Mouse (Mus musculus): ENCODE results near the gene Zfp941.

Gene Zfp941

DNA sequence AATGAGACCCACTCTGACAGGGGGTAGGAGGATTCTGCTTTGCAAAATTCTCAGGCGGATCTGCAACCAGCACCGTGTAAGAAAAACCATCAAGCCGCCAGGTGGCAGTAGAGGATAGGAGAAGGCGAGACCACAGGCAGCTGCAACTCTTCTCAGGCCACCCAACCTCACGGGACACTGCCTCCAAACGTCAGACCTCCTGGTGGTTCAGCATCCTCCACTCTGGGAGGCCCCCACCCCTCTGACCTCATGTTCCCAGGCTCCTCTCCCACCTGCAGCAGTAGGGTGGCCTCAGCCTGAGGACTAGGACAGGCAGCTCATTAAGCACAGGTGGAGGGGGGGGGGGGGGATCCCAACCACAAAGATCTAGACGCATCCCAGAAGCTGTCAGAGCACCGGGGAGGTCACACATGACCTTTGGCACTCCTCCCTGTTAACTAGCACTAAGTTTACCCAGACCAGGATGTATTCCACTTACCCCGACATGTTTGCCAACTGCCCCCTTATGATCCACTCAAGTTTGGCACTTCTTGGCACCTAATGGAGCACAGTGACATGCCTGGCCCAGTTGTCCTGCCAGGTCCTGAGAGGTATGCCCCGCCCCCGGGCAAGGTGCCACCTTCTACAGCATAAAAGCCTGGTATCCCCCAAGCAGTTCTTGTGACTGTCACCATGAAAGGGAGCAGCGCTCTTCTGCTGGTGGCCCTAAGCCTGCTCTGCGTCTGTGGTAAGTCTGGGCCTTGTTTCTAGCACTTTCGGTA lies 23.1 kb upstream of the Zfp941 start, which contains the start of gene Scgb1c1:
Gene Scgb1c1 (plus strand): TSS at position 643 of the 761 bp plus-strand sequence.
- in situ Hi-C loops (cut with MboI; ENCODE audit: low pct_unique_long_range_greater_than_20kb in 1 of 2, low sequenced_read_pairs in 2 of 2, unreplicated experiment in 1 of 2): loop anchor here (5.0 to 10.0 kb wide), 5 partner anchors 52 to 330 kb away; partner anchors contain the start of genes Rnh1 (in 2 of the 2) and Cox8b (in 1 of the 2)

GRCm38 (mm10) chr7:140843806-140844205 lies 21.8 kb upstream of the Zfp941 start:
- in situ Hi-C loops (cut with MboI; ENCODE audit: low pct_unique_long_range_greater_than_20kb in 1 of 2, low sequenced_read_pairs in 2 of 2, unreplicated experiment in 1 of 2): loop anchor here (5.0 to 10.0 kb wide), 3 partner anchors 58 to 331 kb away; partner anchors contain the start of genes Rnh1 (in 2 of the 2) and Cox8b (in 1 of the 2)

GRCm38 (mm10) chr7:140840750-140841735 lies 19.1 kb upstream of the Zfp941 start:
- in situ Hi-C loops (cut with MboI; ENCODE audit: low pct_unique_long_range_greater_than_20kb in 1 of 2, low sequenced_read_pairs in 2 of 2, unreplicated experiment in 1 of 2): loop anchor here (5.0 to 10.0 kb wide), 3 partner anchors 61 to 334 kb away; partner anchors contain the start of genes Rnh1 (in 2 of the 2) and Cox8b (in 1 of the 2)

DNA sequence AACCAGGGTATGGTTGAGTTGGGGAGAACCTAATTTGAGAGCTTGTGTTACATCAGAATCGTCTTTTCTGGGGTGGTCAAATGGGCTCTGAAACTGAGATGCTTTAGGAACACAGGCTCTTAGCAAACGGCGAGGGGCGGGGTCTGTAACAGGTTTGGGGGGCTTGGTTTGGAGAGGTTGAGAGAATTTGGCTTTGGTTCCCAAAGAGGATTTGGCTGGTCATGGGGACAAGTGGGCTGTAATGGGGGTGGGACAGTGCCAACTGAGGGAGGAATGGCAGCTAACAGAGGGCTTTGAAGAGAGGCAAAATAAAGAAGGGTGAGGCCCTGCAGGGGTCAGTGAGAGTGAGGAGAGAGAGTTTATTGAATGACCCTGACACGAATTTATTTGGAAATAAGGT lies 17.6 kb upstream of the Zfp941 start:
- in situ Hi-C loops (cut with MboI; ENCODE audit: low pct_unique_long_range_greater_than_20kb in 1 of 2, low sequenced_read_pairs in 2 of 2, unreplicated experiment in 1 of 2): no loop called here

DNA sequence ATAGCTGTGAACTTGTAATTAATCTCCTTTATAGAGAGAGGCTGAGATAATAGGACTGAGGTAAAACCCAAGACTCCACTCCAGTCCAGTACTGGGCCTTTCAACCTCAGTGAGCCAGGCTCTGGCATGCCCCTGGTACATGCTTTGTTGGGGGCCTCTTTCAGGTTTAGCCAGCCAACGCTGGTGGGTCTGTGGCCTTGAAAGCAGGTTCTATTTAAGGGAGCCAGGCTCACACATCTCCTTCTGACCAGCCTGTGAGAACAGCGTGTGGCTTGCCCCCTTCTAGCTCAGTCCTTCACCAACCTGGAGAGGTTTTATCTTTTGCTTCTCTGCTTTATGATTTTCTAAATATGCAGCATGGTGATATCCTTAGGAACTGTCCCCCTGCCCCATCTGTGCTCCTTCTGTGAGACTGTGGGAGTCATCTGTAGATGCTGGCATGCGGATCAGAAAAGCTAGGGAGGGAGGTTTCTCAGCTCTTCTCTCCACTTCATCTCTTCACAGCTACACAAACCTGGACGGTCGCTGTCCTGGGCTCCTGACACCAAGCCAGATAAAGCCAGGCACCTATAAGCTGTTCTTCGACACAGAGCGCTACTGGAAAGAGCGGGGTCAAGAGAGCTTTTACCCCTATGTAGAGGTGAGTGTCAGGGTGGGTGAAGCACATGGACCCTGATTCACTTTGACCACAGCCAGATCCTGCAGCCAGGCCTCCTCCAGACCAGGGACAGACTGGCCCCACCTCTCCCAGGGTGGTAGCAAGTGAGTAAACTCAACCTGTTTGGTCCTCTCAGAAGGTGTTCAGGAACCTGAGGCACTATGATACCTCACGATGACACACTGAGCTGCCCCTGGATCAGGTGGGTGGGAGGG lies 14.5 kb upstream of the Zfp941 start:
- in situ Hi-C loops (cut with MboI; ENCODE audit: low pct_unique_long_range_greater_than_20kb in 1 of 2, low sequenced_read_pairs in 2 of 2, unreplicated experiment in 1 of 2): no loop called here

DNA sequence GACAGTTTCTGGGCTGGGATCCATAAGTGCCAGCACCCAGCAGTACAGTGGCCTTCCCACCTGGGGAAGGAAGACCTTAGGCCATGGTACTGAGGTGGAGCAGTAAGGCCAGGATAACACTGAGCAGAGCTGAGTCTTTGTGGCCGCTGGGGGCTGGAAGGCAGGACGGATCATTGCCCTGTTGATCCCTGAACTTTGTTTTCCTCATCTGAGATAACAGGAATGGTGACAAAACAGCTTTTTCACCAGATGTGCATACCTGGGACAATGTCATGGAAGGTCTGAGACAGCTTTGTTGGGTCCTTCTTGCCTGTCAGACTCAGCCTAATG lies 13.7 kb upstream of the Zfp941 start:
- in situ Hi-C loops (cut with MboI; ENCODE audit: low pct_unique_long_range_greater_than_20kb in 1 of 2, low sequenced_read_pairs in 2 of 2, unreplicated experiment in 1 of 2): no loop called here

DNA sequence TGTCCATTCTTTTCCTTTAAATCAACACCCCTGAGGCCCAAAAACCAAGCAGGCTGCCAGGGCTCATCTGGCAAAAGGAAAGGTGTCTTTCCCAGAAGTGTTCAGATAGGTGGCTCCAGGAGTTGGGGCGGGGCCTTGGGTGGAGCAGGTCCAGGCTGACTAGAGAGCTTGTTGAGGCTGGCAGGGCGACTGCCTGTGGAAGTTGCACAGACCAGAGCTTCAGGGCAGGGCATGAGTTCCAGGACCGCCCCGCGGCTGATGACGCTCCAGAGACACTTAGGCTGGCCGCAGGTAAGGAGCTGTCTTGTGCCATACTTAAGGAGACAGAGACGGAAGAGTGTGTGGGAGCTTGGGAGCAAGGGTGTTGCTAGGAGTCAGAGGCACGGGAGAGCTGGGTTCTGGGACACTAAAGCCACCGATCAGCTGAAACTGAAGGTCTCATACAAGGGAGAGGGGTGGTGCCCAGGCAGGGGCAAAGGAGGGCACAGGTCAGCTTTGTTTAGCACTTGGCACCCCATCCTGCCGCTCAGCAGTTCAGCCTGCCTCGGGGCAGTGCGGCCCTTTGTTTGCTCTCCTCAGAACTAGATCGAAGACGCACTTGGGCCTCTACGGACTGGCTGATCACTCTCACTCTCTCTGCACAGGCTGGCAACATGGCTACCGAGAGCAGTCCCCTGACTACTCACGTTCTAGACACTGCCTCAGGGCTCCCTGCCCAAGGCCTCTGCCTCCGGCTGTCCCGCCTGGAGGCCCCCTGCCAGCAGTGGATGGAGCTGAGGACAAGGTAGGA lies 13.2 kb upstream of the Zfp941 start, which contains the start of gene Urah:
Gene Urah (plus strand): TSS at position 51 of the 790 bp plus-strand sequence.
- in situ Hi-C loops (cut with MboI; ENCODE audit: low pct_unique_long_range_greater_than_20kb in 1 of 2, low sequenced_read_pairs in 2 of 2, unreplicated experiment in 1 of 2): no loop called here

DNA sequence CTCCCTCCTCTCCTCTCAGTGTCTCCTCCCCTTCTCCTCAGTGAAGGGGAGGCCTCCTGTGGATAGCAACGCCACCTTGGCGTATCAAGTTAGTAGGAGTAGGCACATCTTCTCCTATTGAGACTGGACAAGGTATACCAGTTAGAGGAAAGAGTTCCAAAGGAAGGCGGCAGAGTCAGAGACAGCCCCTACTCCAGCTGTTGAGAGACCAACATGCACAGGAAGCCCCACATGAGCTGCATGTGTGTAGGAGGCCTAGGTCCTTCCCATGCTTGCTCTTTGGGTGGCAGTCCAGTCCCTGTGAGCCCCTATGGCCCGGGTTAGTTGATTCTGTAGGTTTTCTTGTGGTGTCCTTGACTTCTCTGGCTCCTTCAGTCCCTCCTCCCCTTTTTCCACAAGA lies 11.4 kb upstream of the Zfp941 start:
- in situ Hi-C loops (cut with MboI; ENCODE audit: low pct_unique_long_range_greater_than_20kb in 1 of 2, low sequenced_read_pairs in 2 of 2, unreplicated experiment in 1 of 2): no loop called here

GRCm38 (mm10) chr7:140831447-140831846 lies 9.5 kb upstream of the Zfp941 start:
- in situ Hi-C loops (cut with MboI; ENCODE audit: low pct_unique_long_range_greater_than_20kb in 1 of 2, low sequenced_read_pairs in 2 of 2, unreplicated experiment in 1 of 2): no loop called here

- in situ Hi-C loops (cut with MboI; ENCODE audit: low pct_unique_long_range_greater_than_20kb in 1 of 2, low sequenced_read_pairs in 2 of 2, unreplicated experiment in 1 of 2): no loop called here
These were observed 6.3 kb upstream of the Zfp941 start for GRCm38 (mm10) chr7:140828171-140828881.

GRCm38 (mm10) chr7:140822731-140823130 lies 753 bp upstream of the Zfp941 start:
- in situ Hi-C loops (cut with MboI; ENCODE audit: low pct_unique_long_range_greater_than_20kb in 1 of 2, low sequenced_read_pairs in 2 of 2, unreplicated experiment in 1 of 2): no loop called here

DNA sequence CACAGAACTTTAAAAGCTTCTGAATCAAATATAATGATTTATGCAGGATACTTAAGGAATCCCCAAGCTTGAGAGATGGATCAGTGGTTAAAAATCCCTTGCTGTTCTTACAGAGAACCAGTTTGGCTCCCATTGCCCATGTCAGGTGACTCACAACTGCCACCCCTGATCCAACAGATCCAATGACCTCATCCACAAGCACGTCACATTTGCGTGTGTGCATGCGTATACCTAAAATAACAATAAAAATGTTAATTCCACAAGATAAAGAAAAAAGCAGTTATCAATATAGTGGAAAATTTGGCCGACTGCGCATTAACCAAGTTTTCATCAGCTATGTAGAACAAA lies 699 bp downstream of the Zfp941 start:
- in situ Hi-C loops (cut with MboI; ENCODE audit: low pct_unique_long_range_greater_than_20kb in 1 of 2, low sequenced_read_pairs in 2 of 2, unreplicated experiment in 1 of 2): no loop called here

GRCm38 (mm10) chr7:140820173-140820572 lies 1.8 kb downstream of the Zfp941 start:
- in situ Hi-C loops (cut with MboI; ENCODE audit: low pct_unique_long_range_greater_than_20kb in 1 of 2, low sequenced_read_pairs in 2 of 2, unreplicated experiment in 1 of 2): no loop called here

DNA sequence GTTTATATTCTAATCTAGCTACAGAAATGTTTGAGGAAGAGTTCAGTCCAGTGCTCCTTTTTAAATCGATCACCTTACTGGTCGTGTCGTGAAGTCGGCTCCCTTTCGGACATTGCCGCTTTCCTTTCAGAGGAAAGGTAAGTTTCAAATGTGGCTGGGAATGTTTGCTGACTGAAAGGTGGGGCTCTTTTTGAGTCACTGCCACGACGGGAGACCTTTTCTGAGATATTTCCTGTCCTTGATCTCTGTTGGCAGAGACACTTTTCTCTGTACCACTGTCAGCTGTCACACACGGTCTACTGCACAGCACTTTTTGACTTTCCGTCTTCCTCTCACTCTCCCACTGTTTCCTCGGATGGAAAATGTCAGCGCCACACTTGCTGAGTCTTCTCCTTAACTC lies 9.1 kb downstream of the Zfp941 start:
- in situ Hi-C loops (cut with MboI; ENCODE audit: low pct_unique_long_range_greater_than_20kb in 1 of 2, low sequenced_read_pairs in 2 of 2, unreplicated experiment in 1 of 2): no loop called here

GRCm38 (mm10) chr7:140811714-140812113 lies 10.3 kb downstream of the Zfp941 start:
- in situ Hi-C loops (cut with MboI; ENCODE audit: low pct_unique_long_range_greater_than_20kb in 1 of 2, low sequenced_read_pairs in 2 of 2, unreplicated experiment in 1 of 2): no loop called here

- in situ Hi-C loops (cut with MboI; ENCODE audit: low pct_unique_long_range_greater_than_20kb in 1 of 2, low sequenced_read_pairs in 2 of 2, unreplicated experiment in 1 of 2): no loop called here
These were observed 11.5 kb downstream of the Zfp941 start for GRCm38 (mm10) chr7:140810496-140810895.

DNA sequence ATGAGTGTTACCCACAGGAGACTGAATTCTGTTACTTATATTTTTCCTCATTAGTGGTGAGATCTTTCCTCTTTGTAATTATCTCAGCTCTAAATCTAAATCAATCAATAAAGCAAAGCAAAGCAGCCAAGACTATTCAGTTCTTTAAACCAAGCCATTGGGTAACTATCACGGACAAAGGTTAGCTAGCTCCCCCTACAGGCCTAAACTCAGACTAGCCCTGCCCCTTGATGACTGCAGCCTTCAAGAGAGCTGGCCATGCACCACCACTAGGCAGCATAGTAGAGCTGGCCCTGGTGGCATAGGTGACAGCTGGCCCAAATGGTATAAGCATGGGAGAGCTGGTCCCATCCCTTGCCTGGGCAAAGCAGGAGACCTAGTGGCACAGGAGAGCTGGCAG lies 16.3 kb downstream of the Zfp941 start:
- in situ Hi-C loops (cut with MboI; ENCODE audit: low pct_unique_long_range_greater_than_20kb in 1 of 2, low sequenced_read_pairs in 2 of 2, unreplicated experiment in 1 of 2): no loop called here
